Mouse (Mus musculus) kidney, adult 11 months (tissue): ENCODE results near the gene Sult1c1.
"Not testable (repeated sequence)": the region's sequence is repeated elsewhere in the genome, so short reads cannot be mapped to it uniquely, and the experiment has no call there.

ENCODE experiments used
- DNase-seq: peaks from one replicate; pipeline ENCODE4 v3.0.0; 2022

The Sult1c1 gene

GRCm38 (mm10) chr17:53990574-53990973 is at the start of gene Sult1c1:
Gene Sult1c1, minus strand, starts transcription at chr17:53990674.
- no peak for DNase-seq

- DNase-seq, result no peak
Measured at GRCm38 (mm10) chr17:54014204-54014603, 23.7 kb upstream of the Sult1c1 start.

GRCm38 (mm10) chr17:54011196-54011595 is 20.7 kb upstream of the Sult1c1 start:
- DNase-seq, result no peak

- DNase-seq, result not testable (repeated sequence)
Measured at GRCm38 (mm10) chr17:54010536-54010935, 20.1 kb upstream of the Sult1c1 start.

- no peak for DNase-seq
Measured at GRCm38 (mm10) chr17:54003522-54003921, 13.0 kb upstream of the Sult1c1 start.

- DNase-seq, result no peak
Measured at GRCm38 (mm10) chr17:53973606-53974005, 16.9 kb downstream of the Sult1c1 start.

GRCm38 (mm10) chr17:53941569-53942162 is 48.8 kb downstream of the Sult1c1 start:
- DNase-seq, result no peak

- peak; percentile 29 for DNase-seq
Measured at GRCm38 (mm10) chr17:53940726-53941125, 49.7 kb downstream of the Sult1c1 start.
